Mouse (Mus musculus): Measurements from ENCODE around the gene Hipk1. TPM values are rescaled to one million over a fixed set of nuclear protein-coding genes. Genes with fewer than 3 reads are reported as not detected.
"Not testable (repeated sequence)": the region's sequence is repeated elsewhere in the genome, so short reads cannot be mapped to it uniquely, and the experiment has no call there.

Gene Hipk1
- total RNA-seq (2021), result 100 to 1,000 TPM; 120 to 165 TPM
- long read RNA-seq, experiment 1, partial matches to known transcripts, result 3 of 12 reads
- long read RNA-seq, experiment 1, other reads (novel, unspliced or antisense), result 8 of 12 reads
- long read RNA-seq, experiment 2, partial matches to known transcripts, result 3 of 5 reads
- long read RNA-seq, experiment 2, other reads (novel, unspliced or antisense), result 2 of 5 reads

DNA sequence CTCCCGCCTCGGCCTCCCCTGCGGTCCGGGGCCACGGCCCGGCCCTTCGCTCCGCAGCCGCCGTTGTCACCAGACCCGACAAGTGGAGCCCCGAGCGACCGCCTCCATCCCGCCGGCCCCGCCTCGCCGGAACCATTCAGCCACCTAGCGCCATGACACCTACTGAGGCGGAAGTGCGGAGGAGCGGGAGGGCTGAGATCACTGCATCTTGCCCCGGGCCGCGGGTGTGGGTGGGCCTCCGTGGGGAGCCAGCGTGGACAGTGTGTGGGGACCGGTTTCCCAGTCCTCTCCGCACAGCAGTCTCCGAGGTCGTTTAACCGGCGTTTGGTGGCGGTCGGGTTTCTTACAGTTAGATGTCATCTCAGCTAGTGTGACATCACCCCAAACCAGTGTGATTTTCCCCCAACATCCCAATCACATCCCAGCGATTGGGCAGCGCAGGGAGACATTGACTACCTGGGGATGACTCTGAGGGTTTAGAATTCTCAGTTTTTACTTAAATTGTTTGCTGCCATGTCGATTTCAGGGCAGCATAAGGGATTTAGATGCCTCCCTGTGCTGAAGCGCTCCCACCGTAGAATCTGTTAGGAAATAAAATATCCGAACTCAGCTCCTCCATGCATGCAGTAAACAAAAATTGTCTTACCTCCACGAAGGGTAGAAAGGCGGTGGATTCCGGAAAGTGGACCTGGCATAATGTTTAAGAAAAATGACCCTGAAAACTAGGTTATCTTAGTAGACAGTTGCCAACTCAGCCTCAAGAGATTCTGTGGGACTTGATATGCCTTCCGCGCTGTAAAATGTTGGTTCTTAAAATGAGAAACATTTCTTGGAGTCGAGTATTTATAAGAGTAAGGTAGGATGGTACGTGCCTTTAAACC is at the start of gene Hipk1:
Gene Hipk1 (minus strand): TSS at position 334 of the 881 bp plus-strand sequence.
- DNase-seq, result peak; percentile 97

- DNase-seq, result not testable (repeated sequence)
These were observed 49.6 kb upstream of the Hipk1 start for GRCm38 (mm10) chr3:103840946-103841345.

GRCm38 (mm10) chr3:103840195-103840594 is 48.8 kb upstream of the Hipk1 start:
- not testable (repeated sequence) for DNase-seq

DNA sequence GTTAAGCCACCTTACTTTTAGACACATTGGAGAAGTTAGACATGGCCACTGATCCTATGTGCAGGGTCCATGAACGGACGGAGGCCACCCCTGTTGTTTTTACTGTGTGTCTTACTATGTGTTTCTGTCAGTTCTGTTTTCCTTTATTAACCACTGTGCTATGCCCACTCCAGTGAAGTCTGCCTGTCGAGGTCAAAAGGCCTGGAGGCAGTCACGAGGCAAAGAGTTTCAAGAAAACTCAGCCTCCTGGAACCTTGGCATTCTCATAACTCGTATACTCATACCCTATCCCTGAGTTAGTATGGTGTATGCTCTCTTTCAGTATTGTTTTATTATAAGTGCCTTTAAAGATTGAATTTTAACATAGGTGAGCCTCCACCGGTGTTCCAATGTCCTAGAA is 48.3 kb upstream of the Hipk1 start:
- DNase-seq, result no peak

DNA sequence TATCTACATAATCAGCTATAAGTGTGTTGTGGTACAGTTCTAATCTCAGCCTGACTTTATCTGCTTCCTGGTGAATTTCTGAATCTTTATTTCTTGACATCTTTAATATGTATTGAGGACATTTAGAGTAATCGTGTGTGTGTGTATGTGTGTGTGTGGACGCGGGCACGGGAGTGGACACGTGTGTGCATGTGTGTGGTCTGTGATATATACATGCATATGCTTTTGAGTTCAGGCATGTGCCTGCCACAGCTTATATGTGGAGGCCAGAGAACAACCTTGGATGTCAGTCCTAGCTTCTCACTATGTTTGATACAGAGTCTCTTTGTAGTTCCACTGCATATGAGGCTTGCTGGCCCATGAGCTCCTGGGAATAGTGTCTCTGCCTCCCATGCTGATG is 45.1 kb upstream of the Hipk1 start:
- DNase-seq, result no peak

DNA sequence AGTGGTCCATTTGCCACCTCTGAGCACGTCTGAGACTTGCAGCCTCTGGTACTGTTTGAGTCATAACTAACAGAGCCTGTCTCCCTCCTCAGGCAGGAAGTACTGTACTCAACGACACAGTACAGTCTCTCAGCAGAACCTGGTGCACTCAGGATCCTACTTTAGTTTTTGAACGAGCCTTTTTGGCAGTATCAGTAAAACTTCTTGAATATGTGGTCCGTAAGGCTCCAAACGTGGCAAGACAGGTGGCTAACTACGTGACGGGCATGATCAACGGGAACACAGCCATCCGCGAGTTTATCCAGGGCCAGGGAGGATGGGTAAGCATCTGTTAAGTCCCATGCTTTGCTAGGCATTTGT is 44.6 kb upstream of the Hipk1 start:
- DNase-seq, result no peak

DNA sequence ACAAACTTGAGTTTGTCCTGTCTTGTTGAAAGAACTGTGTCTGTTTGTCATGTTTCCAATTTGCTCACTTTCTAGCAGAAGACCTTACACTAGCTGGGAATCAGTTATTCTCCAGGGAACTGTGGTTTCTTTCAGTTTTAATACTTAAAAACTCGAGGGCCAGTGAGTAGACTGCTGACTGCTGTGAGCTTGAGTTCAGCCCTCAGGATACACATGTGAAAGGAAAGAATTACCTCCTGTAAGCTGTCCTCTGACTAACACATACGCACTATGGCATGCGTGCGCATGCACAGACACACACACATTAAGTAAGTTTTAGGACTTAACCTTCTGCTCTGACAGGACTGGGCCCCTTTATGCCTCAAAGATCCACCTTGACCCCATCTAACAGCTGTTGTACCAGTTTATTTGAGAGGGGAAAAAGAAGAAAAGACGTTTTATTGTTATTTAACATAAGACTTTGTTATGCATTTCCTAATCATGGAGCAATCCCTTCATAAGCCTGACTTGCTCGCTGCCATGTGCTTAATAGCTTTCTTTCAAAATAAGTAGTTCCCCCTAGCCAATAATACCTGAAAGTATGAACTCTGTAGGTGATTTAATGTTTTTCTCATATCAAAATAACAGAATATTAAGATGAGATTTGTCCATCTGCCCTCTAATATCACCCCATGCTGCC is 44.0 kb upstream of the Hipk1 start:
- DNase-seq, result no peak

GRCm38 (mm10) chr3:103834001-103834400 is 42.6 kb upstream of the Hipk1 start:
- DNase-seq, result no peak

DNA sequence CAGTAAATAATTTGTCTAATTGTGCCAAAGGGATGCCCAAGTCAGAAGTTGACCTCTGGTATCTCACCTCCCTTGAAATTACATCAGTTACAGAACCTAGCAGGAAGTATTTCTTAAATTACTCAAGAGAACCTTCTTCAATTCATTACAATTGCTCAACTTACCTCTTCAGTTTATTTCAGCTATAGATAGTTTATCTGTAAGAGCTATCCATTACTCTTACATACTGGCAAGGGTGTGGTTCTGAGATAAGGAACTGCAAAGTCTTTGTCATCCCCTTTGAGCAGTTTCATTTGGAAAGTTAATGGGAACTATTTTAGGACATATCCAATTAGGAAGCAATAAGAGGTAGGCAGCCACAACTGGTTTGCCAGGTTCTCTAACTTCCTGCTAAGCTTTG is 41.1 kb upstream of the Hipk1 start, which contains the start of gene Bcl2l15:
Gene Bcl2l15 (plus strand): TSS at position 176 of the 400 bp plus-strand sequence.
- DNase-seq, result no peak

- DNase-seq, result no peak
These were observed 39.8 kb upstream of the Hipk1 start for GRCm38 (mm10) chr3:103831146-103831545.

GRCm38 (mm10) chr3:103830681-103831080 is 39.3 kb upstream of the Hipk1 start:
- not testable (repeated sequence) for DNase-seq

GRCm38 (mm10) chr3:103829036-103829435 is 37.7 kb upstream of the Hipk1 start:
- no peak for DNase-seq

DNA sequence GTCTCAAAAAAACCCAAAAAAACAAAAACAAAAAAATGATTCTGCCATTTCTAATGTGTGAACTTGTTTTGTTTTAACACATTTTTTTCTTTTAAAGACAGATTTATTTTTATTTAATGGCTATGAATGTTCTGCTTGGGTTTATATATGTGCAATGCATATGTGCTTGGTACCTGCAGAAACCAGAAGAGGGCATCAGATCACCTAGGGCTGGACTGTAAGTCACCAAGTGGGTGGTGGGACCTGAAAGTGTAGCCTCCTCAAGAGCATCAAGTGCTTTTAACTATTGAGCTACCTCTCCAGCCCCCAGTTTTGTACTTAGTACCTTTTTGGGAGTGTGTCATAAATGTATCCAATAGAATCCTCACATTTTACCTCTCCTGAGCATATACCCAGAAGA is 36.2 kb upstream of the Hipk1 start:
- DNase-seq, result no peak

DNA sequence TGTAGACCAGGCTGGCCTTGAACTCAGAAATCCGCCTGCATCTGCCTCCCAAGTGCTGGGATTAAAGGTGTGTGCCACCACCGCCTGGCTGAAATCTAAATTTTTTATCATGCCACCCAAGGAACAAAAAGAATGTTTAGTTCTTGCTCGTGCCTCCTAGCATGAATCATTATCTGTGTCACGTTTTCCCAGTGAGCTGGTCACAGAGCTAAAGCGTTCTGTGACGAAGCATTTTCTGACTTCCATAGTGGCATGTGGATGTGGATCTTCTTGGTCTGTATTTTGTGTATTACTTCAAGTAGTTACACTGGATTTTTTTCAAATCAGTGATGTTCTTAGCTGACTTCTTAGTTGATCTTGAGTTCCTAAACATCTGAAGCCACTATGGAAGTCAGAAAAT is 19.6 kb upstream of the Hipk1 start:
- no peak for DNase-seq

DNA sequence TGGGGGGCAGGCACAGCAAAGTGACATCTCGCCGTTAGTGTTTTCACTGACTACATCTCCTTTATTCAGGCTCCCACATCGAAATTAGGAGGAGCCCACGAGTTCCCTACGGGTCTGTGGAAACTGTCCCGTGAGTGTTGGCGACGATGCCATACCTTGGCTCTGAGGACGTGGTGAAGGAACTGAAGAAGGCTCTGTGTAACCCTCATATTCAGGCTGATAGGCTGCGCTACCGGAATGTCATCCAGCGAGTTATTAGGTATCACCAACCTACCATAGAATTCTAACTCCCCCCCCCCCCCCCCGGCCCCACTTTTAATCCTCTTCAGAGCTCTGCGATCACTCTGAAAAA is 18.4 kb upstream of the Hipk1 start:
- DNase-seq, result no peak

DNA sequence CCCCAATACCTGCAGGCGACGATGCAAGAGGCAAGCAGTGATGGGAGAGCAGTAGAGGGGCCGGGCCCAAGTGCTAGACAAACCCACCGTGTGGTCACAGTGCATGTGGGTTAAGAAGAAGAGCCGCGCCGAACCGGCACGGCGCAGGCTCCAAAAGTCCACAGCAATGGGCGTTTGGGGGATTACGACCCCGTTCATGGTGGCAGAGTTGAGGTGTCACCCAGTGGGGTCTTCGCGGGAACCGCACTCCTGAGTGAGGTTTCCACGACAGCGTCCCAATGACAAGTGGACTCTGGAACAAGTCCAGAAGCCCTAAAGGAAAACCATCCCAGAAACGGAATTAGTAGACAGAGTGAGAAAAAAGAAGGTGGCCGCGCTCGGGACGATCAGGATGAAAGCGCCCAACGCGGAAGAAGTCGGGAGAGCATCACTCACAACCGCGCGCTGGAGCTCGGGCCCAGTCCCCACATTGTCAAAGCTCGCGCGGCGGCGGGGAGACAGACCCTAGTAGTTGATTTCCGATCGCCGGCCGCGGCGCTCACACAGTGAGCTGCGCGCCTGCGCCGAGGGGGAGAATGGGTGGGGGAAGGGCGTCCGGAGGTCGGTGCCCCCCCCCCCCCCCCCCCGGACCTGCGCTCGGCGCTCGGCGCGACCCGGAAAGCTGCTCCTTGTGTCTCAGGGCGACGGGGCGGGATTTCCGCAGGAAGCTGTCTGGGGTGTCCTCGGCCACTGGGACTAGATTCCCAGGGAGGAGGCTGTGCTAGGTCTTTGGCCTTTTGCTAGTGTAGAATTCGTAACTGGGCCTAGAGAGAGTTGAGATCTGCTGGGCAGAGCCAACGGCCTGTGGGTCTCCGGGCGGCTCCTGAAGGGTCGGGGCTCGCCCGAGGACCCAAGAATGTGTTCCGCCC is 17.8 kb upstream of the Hipk1 start, which contains the start of the genes Dclre1b, Ap4b1 and Gm43064:
Gene Dclre1b (minus strand): TSS at position 554 of the 908 bp plus-strand sequence.
Gene Ap4b1 (plus strand): TSS at position 630 of the 908 bp plus-strand sequence.
Gene Gm43064 (plus strand): TSS at position 683 of the 908 bp plus-strand sequence.
- DNase-seq, result peak; percentile 95 to 96

- no peak for DNase-seq
These were observed 14.3 kb upstream of the Hipk1 start for GRCm38 (mm10) chr3:103805671-103806070.

DNA sequence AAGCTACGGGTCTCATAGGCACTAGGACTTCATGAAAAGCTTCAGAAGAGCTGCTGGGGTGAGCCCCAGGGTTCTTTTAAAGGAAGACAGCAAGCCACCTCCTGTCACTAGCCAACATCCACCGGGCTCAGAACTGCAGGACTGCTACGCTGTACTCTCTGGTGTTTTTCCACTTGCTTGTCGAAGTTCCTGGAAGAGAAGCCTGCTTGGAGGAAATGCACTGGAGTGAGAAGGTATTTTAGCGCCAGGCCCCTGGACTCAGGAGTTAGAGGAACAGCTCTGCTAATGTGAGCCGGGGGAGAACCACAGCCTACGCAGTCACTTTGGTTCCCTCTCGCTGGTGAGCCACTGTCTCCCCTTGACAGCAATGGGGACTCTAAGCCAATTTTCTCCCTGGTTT is 11.5 kb upstream of the Hipk1 start:
- no peak for DNase-seq

- DNase-seq, result peak; percentile 73 to 81
These were observed 10.5 kb upstream of the Hipk1 start for GRCm38 (mm10) chr3:103801631-103802531.

- DNase-seq, result no peak
These were observed 8.1 kb upstream of the Hipk1 start for GRCm38 (mm10) chr3:103799507-103799906.

GRCm38 (mm10) chr3:103796389-103796788 is 5.0 kb upstream of the Hipk1 start:
- DNase-seq, result no peak
